Mouse (Mus musculus): Measurements from ENCODE around the gene Rnf144b.

DNA sequence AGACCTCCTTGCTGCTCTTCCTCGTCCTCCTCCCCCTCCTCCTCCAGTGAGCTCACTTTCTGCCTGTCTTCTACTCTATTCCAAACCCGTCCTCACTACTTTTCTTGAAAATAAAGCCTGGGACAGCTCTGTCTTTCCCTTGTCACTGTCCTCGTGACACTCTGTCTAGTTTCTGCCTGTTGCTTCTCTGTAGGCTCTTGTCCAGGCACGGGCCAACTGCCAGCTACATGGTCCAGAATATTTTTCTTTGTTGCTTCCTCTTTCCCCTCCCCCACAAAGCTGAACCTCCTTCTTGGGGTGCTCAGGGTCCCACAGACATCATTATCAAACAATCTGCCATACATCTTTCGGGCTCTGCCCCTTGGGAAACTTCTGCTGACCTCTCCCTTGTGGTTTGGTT, 92.4 kb downstream of the Rnf144b start:
- TF ChIP-seq POLR2A (IDR thresholded peaks at IDR 0.05; ENCODE audit: borderline replicate concordance, extremely low read depth, insufficient read depth, insufficient read length, poor library complexity, severe bottlenecking) (no peak), CTCF (IDR thresholded peaks at IDR 0.05; ENCODE audit: borderline replicate concordance, extremely low read depth, insufficient read depth, insufficient read length) (no peak)

Data from brain, embryonic 14.5 days (tissue).